Mouse (Mus musculus) olfactory bulb, adult 2 months (tissue): Measurements from ENCODE around the gene Mblac2. TPM values are rescaled to one million over a fixed set of nuclear protein-coding genes. Genes with fewer than 3 reads are reported as not detected.
A peak's percentile ranks its signal among the peaks of the same experiment; 100 is the strongest.

Experiments used
- H3K27ac ChIP-seq: fragments of 200-500 bp; 2 replicates; pipeline ENCODE4 v1.5.1; 2012; ENCODE audit warnings: low read depth, low read length; ENCODE audit not compliant: insufficient read depth
- H3K4me1 ChIP-seq: fragments of 200-500 bp; 2 replicates; pipeline ENCODE4 v1.6.1; 2012; ENCODE audit warnings: low read length; ENCODE audit not compliant: control insufficient read depth, insufficient read depth
- H3K4me3 ChIP-seq: fragments of 200-500 bp; 2 replicates; pipeline ENCODE4 v1.5.1; 2012; ENCODE audit warnings: mild to moderate bottlenecking, low read depth, low read length, moderate library complexity; ENCODE audit not compliant: insufficient read depth
- CTCF ChIP-seq: fragments of 200-500 bp; IDR thresholded peaks from 2 replicates; pipeline ENCODE4 v1.5.1; 2012; ENCODE audit warnings: low read depth, mild to moderate bottlenecking, low read length, moderate library complexity; ENCODE audit not compliant: insufficient read depth
- POLR2A ChIP-seq: fragments of 200-500 bp; IDR thresholded peaks from 2 replicates; pipeline ENCODE4 v1.6.1; 2012; ENCODE audit warnings: mild to moderate bottlenecking, low read depth, low read length, moderate library complexity; ENCODE audit not compliant: insufficient read depth
- WGBS: fragments of 180-500 bp; shearing (Covaris S2); methylation state at CpG from one replicate; pipeline ENCODE4 v1.1.7; 2018; 5-methylcytosine and 5-hydroxymethylcytosine counted together
- polyA plus RNA-seq: library from polyadenylated mRNA; stranded (reverse); fragments of >200 nt; gene quantifications from 2 replicates; pipeline ENCODE4 v1.2.4, GENCODE M21; 2012; ENCODE audit warnings: low replicate concordance; ENCODE audit not compliant: missing spikeins, insufficient read depth, insufficient read length

Mblac2 gene
- polyA plus RNA-seq, 1 experiment: not detected

- Histone ChIP-seq H3K4me3 (peak overlapping the region; percentile 30), H3K27ac (peak overlapping the region; percentile 33; the same call in 1 of the 2 replicates), H3K4me1 (peaks cover 7% of the 10 kb centered on the region)
- no peak for TF ChIP-seq CTCF
- TF ChIP-seq POLR2A: no peak
- WGBS: 23% methylated on average over 11 of the region's 11 CpGs
These were observed 74.8 kb downstream of the Mblac2 start for GRCm38 (mm10) chr13:81785766-81786480.

GRCm38 (mm10) chr13:81790160-81790559 is 79.0 kb downstream of the Mblac2 start:
- Histone ChIP-seq H3K27ac (no peak overlapping the region), H3K4me1 (peaks cover 6% of the 10 kb centered on the region), H3K4me3 (no peak overlapping the region)
- TF ChIP-seq POLR2A (no peak), CTCF (no peak)
- WGBS: 95% methylated on average over 8 of the region's 8 CpGs

GRCm38 (mm10) chr13:81791861-81792260 is 80.7 kb downstream of the Mblac2 start:
- Histone ChIP-seq H3K27ac (no peak overlapping the region), H3K4me3 (no peak overlapping the region), H3K4me1 (no peaks in the 10 kb centered on the region)
- TF ChIP-seq POLR2A (no peak), CTCF (no peak)
- 89% methylated on average over 8 of the region's 8 CpGs for WGBS

- Histone ChIP-seq H3K4me3 (no peak overlapping the region), H3K4me1 (no peaks in the 10 kb centered on the region), H3K27ac (no peak overlapping the region)
- no peak for TF ChIP-seq CTCF
- no peak for TF ChIP-seq POLR2A
- WGBS: 61% methylated on average over 1 of the region's 1 CpGs
These were observed 82.7 kb downstream of the Mblac2 start for GRCm38 (mm10) chr13:81793850-81794249.

GRCm38 (mm10) chr13:81801121-81801520 is 90.0 kb downstream of the Mblac2 start:
- Histone ChIP-seq H3K4me1 (no peaks in the 10 kb centered on the region), H3K27ac (no peak overlapping the region), H3K4me3 (no peak overlapping the region)
- TF ChIP-seq POLR2A (no peak), CTCF (no peak)
- 15% methylated on average over 3 of the region's 3 CpGs for WGBS

Other genes with a start within 250 kb of the Mblac2 start
- gene Adgrv1, start 78.2 kb upstream of the Mblac2 start, polyA plus RNA-seq: not detected in 2 replicates
- not detected in 2 replicates for gene Lysmd3, start 53.7 kb upstream of the Mblac2 start, polyA plus RNA-seq
- gene Polr3g, start 328 bp upstream of the Mblac2 start, polyA plus RNA-seq: not detected in 2 replicates
- gene Cetn3, start 71.7 kb downstream of the Mblac2 start, polyA plus RNA-seq: not detected in 2 replicates